Mouse (Mus musculus) heart, embryonic 13.5 days (tissue): Measurements from ENCODE around the gene Sirpb1a. TPM values are rescaled to one million over a fixed set of nuclear protein-coding genes. Genes with fewer than 3 reads are reported as not detected.
"Not testable (repeated sequence)": the region's sequence is repeated elsewhere in the genome, so short reads cannot be mapped to it uniquely, and the experiment has no call there.

Experiments
- ATAC-seq: fragments of 200-750 bp; cut with Nextera tagmentation; 2 replicates; pipeline ENCODE4 v1.8.0; 2017; ENCODE audit warnings: moderate TSS enrichment; ENCODE audit not compliant: insufficient number of reproducible peaks, low FRiP score, low TSS enrichment; ENCODE audit errors: extremely low read depth
- H3K27ac ChIP-seq: fragments of 300-500 bp; sonication (generic); replicated peaks from 2 replicates; pipeline ENCODE4 v1.5.1; 2015; ENCODE audit warnings: moderate library complexity, mild to moderate bottlenecking, inconsistent platforms
- H3K27me3 ChIP-seq: fragments of 300-500 bp; sonication (generic); replicated peaks from 2 replicates; pipeline ENCODE4 v1.6.1; 2015; ENCODE audit warnings: mild to moderate bottlenecking, inconsistent platforms
- H3K36me3 ChIP-seq: fragments of 300-500 bp; sonication (generic); 2 replicates; pipeline ENCODE4 v1.6.1; 2015; ENCODE audit warnings: mild to moderate bottlenecking, inconsistent platforms
- H3K4me1 ChIP-seq: fragments of 300-500 bp; sonication (generic); 2 replicates; pipeline ENCODE4 v1.6.1; 2015; ENCODE audit warnings: inconsistent platforms
- H3K4me2 ChIP-seq: fragments of 300-500 bp; sonication (generic); 2 replicates; pipeline ENCODE4 v1.6.1; 2015; ENCODE audit warnings: inconsistent platforms, mild to moderate bottlenecking, moderate library complexity
- H3K4me3 ChIP-seq: fragments of 300-500 bp; sonication (generic); 2 replicates; pipeline ENCODE4 v1.5.1; 2015; ENCODE audit warnings: moderate library complexity, mild to moderate bottlenecking, inconsistent platforms
- H3K9ac ChIP-seq: fragments of 300-500 bp; sonication (generic); 2 replicates; pipeline ENCODE4 v1.6.1; 2015; ENCODE audit warnings: inconsistent platforms, mild to moderate bottlenecking, moderate library complexity
- H3K9me3 ChIP-seq: fragments of 300-500 bp; sonication (generic); 2 replicates; pipeline ENCODE4 v1.6.1; 2016; ENCODE audit warnings: inconsistent platforms
- WGBS: fragments of 180-500 bp; shearing (Covaris S2); methylation state at CpG from one replicate; pipeline ENCODE4 v1.1.7; 2015; ENCODE audit warnings: mixed read lengths; 5-methylcytosine and 5-hydroxymethylcytosine counted together
- polyA plus RNA-seq: library from polyadenylated mRNA; unstranded; fragments of >200 nt; fragmentation: Nextera tagmentation; extraction: Ambion mirVana; gene quantifications from 2 replicates; pipeline ENCODE4 v1.2.1, GENCODE M21; 2015

Gene Sirpb1a
- polyA plus RNA-seq: not detected in 2 replicates

- not testable (repeated sequence) for ATAC-seq, H3K4me3 ChIP-seq, H3K4me2 ChIP-seq, H3K9me3 ChIP-seq, H3K27me3 ChIP-seq, H3K27ac ChIP-seq, H3K9ac ChIP-seq, H3K36me3 ChIP-seq, H3K4me1 ChIP-seq
- 81% methylated on average over 1 of the region's 1 CpGs for WGBS
These were observed at the start of gene Sirpb1a for GRCm38 (mm10) chr3:15426447-15426846. TSS of gene Sirpb1a (minus strand) at chr3:15426520.

- H3K4me3 ChIP-seq, H3K27ac ChIP-seq, H3K9me3 ChIP-seq, H3K4me2 ChIP-seq, H3K4me1 ChIP-seq, H3K27me3 ChIP-seq, H3K9ac ChIP-seq, H3K36me3 ChIP-seq, ATAC-seq: not testable (repeated sequence)
- 46% methylated on average over 2 of the region's 2 CpGs for WGBS
These were observed 48.5 kb upstream of the Sirpb1a start for GRCm38 (mm10) chr3:15474831-15475230.

DNA sequence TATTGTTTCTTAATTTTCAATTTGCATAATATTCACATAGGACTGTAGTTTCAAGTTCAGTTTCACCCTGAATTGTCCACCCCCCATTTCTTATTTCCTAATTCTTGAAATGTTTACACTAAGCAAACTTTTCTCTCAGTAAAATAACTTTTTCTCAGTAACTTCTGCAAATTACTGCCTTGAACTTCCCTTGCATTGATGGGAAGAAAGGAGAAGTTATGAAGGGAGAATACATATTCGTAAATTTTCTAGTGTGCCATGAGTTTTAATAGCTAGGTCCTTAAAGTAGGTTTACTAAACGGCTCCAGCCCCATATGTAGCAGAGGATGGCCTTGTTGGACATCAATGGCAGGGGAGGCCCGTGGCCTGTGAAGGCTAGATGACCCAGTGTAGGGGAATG lies 43.8 kb upstream of the Sirpb1a start:
- H3K27ac ChIP-seq, H3K36me3 ChIP-seq, H3K4me2 ChIP-seq, H3K27me3 ChIP-seq, H3K9ac ChIP-seq, ATAC-seq, H3K4me3 ChIP-seq, H3K9me3 ChIP-seq, H3K4me1 ChIP-seq: not testable (repeated sequence)
- 73% methylated on average over 1 of the region's 3 CpGs for WGBS

DNA sequence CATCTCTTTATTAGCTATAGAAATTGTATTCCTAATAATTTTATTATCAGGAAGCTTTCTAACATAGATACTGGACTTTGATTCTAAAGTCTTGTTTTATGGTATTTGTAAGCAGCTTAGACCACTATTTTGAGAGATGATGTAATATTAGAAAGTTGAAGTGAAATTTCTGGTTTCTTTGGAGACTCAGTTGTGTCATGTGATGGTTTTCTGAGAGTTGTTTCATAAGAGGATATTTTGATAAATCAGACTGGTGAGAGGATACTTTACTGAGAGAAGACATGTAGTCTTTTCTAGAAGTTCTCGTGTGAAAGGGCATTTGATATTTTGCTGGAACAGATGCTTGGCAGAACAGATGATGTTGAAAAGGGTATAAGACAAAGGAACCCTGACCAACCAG lies 17.6 kb upstream of the Sirpb1a start:
- not testable (repeated sequence) for H3K9me3 ChIP-seq, H3K9ac ChIP-seq, H3K27ac ChIP-seq, H3K4me3 ChIP-seq, H3K27me3 ChIP-seq, H3K36me3 ChIP-seq, H3K4me2 ChIP-seq, H3K4me1 ChIP-seq, ATAC-seq
- 52% methylated on average over 1 of the region's 1 CpGs for WGBS

- 48% methylated on average over 1 of the region's 1 CpGs for WGBS
- not testable (repeated sequence) for ATAC-seq
These were observed 13.5 kb upstream of the Sirpb1a start for GRCm38 (mm10) chr3:15439844-15440243.

DNA sequence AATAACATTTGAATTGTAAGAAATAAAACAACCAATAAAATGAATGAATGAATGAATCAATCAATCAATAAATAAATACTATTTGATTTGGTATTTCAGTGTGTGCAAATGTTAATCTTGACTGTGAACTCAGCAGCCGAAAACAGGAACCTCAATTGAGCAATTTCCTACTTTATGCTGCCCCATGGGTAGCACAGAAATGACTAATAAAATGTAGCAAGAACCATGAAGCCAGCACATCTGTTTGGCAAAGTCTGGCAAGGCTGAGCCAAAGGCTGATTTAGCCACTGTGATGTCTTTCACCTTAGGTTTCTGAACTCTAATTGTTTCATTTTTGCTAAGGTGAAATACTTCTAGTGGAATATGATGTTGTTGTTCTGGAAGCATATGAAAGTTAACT lies 1.6 kb upstream of the Sirpb1a start:
- ATAC-seq: no peak
- Histone ChIP-seq H3K9me3 (peaks cover 4% of the 10 kb centered on the region), H3K36me3 (no peaks in the 10 kb centered on the region), H3K4me3 (no peak overlapping the region), H3K27ac (no peak overlapping the region), H3K4me2 (no peak overlapping the region), H3K9ac (no peak overlapping the region), H3K4me1 (no peaks in the 10 kb centered on the region), H3K27me3 (no peaks in the 10 kb centered on the region)
- 66% methylated on average over 1 of the region's 1 CpGs for WGBS

More at GRCm38 (mm10) chr3:15439844-15440243, 13.5 kb upstream of the Sirpb1a start:
- not testable (repeated sequence) for H3K27me3 ChIP-seq, H3K4me1 ChIP-seq, H3K27ac ChIP-seq, H3K9me3 ChIP-seq, H3K9ac ChIP-seq, H3K36me3 ChIP-seq, H3K4me3 ChIP-seq, H3K4me2 ChIP-seq

DNA sequence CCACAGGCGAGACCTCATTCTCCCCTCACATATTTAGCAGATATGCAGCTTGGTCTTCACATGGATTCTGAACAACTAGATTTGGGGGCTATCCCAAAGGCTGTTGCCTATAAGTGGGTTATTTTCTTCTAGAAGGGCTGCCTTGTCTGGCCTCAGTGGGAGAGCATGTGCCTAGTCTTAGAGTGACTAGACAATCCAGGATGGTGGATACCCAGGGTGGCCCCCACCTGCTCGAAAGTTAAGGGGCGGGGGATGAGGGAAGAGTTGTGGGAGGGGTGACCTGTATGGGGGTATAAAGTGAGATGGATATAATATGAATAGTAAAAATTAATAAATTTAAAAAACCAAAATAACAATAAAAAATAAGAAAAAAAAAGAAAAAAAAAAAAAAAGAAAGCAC lies 70.6 kb downstream of the Sirpb1a start:
- WGBS: 70% methylated on average over 3 of the region's 3 CpGs
- not testable (repeated sequence) for ATAC-seq, H3K36me3 ChIP-seq, H3K4me3 ChIP-seq, H3K27me3 ChIP-seq, H3K4me1 ChIP-seq, H3K9ac ChIP-seq, H3K4me2 ChIP-seq, H3K9me3 ChIP-seq, H3K27ac ChIP-seq

DNA sequence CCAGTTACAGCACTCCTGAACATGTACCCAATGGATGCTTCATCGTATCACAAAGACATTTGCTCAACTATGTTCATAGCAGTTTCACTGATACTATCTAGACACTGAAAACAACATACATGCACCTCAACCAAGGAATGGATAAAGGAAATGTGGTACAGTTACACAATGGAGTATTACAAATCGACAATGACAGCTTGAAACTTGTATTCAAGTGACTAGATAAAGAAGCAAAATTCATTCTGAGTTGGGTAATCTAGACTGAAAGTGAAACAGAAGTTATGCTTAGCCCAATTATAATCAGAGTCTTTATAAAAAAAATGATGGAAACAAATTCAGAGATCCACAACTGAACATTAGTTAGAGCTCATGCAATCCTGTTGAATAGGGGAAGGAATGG lies 76.0 kb downstream of the Sirpb1a start:
- not testable (repeated sequence) for H3K27ac ChIP-seq, H3K27me3 ChIP-seq, H3K36me3 ChIP-seq, H3K9me3 ChIP-seq, H3K4me1 ChIP-seq, H3K4me3 ChIP-seq, H3K9ac ChIP-seq, H3K4me2 ChIP-seq, ATAC-seq
- 78% methylated on average over 1 of the region's 2 CpGs for WGBS

DNA sequence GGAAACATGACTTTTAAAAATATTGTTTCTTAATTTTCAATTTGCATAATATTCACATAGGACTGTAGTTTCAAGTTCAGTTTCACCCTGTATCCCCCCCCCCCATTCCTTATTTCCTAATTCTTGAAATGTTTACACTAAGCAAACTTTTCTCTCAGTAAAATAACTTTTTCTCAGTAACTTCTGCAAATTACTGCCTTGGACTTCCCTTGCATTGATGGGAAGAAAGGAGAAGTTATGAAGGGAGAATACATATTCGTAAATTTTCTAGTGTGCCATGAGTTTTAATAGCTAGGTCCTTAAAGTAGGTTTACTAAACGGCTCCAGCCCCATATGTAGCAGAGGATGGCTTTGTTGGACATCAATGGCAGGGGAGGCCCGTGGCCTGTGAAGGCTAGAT lies 80.7 kb downstream of the Sirpb1a start:
- not testable (repeated sequence) for H3K9me3 ChIP-seq, H3K27me3 ChIP-seq, H3K4me1 ChIP-seq, H3K4me2 ChIP-seq, H3K27ac ChIP-seq, H3K9ac ChIP-seq, H3K36me3 ChIP-seq, H3K4me3 ChIP-seq, ATAC-seq
- 54% methylated on average over 3 of the region's 3 CpGs for WGBS

DNA sequence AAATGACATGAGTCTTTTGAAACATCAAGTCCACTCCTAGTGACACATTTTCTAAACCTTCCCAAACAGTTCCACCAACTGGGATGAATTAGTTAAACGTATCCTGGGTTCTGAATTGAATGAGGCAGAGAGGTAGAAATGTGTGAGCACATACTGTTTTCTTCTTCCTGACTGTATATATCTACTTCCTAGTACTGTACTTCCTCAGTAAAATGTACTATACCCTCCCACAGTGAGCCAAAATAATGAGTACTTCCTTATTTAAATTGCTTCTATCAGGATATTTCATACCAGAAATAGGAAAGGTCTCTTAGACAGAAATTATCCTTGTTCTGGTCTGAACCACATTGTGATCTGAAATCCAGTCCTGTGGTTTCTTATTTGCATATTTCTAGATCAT lies 86.0 kb downstream of the Sirpb1a start:
- Histone ChIP-seq H3K9ac (no peak overlapping the region), H3K4me1 (no peaks in the 10 kb centered on the region), H3K27me3 (no peaks in the 10 kb centered on the region), H3K9me3 (0 out of 2 replicates have a peak, but pooled peaks cover 4% of the 10 kb centered on the region), H3K27ac (no peak overlapping the region), H3K4me3 (no peak overlapping the region), H3K4me2 (no peak overlapping the region), H3K36me3 (no peaks in the 10 kb centered on the region)
- no peak for ATAC-seq
- 46% methylated on average over 1 of the region's 1 CpGs for WGBS

DNA sequence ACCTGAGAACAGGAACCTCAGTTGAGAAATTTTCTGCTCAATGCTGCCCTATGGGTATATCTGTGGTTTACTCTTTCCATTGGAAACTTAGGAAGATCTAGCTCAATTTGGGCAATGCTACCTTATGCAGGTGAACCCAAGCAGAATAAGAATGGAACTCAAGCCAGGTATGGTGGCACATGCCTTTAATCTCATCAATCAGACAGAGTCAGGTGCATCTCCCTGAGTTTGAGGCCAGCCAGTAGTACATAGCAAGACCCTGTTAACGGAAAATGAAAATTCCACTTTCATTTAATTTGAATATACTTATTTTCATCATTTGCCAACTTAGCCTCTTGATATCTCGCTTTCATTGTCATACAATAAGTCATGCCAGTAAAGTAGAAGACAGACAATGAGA lies 92.1 kb downstream of the Sirpb1a start:
- WGBS: 60% methylated on average over 2 of the region's 2 CpGs
- H3K27ac ChIP-seq: no peak overlapping the region
- H3K9ac ChIP-seq: no peak overlapping the region
- no peak overlapping the region for H3K4me3 ChIP-seq
- no peak overlapping the region for H3K4me2 ChIP-seq
- H3K27me3 ChIP-seq: no peaks in the 10 kb centered on the region
- peak; percentile 51; the same call in 1 of the 2 replicates for ATAC-seq
- H3K9me3 ChIP-seq: 0 out of 2 replicates have a peak, but pooled peaks cover 8% of the 10 kb centered on the region
- H3K36me3 ChIP-seq: no peaks in the 10 kb centered on the region
- H3K4me1 ChIP-seq: no peaks in the 10 kb centered on the region

GRCm38 (mm10) chr3:15332063-15332462 lies 94.3 kb downstream of the Sirpb1a start, which contains the start of gene Gm9733:
TSS of gene Gm9733 (minus strand) at chr3:15332302.
- Histone ChIP-seq H3K4me1 (no peaks in the 10 kb centered on the region), H3K4me2 (no peak within 1 kb of the TSS), H3K27me3 (no peaks in the 10 kb centered on the region), H3K4me3 (no peak within 1 kb of the TSS), H3K36me3 (no peaks in the 10 kb centered on the region), H3K9me3 (0 out of 2 replicates have a peak, but pooled peaks cover 8% of the 10 kb centered on the region), H3K27ac (no peak within 1 kb of the TSS), H3K9ac (no peak within 1 kb of the TSS)
- WGBS: 74% methylated on average over 3 of the region's 3 CpGs
- no peak for ATAC-seq
